Mouse (Mus musculus) pancreas, adult 10 weeks (tissue): ENCODE results near the gene Map3k20. TPM values are rescaled to one million over a fixed set of nuclear protein-coding genes. Genes with fewer than 3 reads are reported as not detected.

Experiments
- polyA plus RNA-seq: library from polyadenylated mRNA; stranded (reverse); fragments of 350-450 nt; fragmentation: Illumina TruSeq; extraction: RNeasy Lipid Tissue Mini Kit (QIAGEN cat#74804); gene quantifications from one replicate; pipeline ENCODE4 v1.2.3, GENCODE M21; 2015; ENCODE audit warnings: low read depth, low replicate concordance; ENCODE audit not compliant: insufficient read depth

The Map3k20 gene
- 4.4 TPM for polyA plus RNA-seq

GRCm38 (mm10) chr2:72285256-72285887 is at the start of gene Map3k20:
Gene Map3k20 (plus strand): TSS chr2:72285637.

DNA sequence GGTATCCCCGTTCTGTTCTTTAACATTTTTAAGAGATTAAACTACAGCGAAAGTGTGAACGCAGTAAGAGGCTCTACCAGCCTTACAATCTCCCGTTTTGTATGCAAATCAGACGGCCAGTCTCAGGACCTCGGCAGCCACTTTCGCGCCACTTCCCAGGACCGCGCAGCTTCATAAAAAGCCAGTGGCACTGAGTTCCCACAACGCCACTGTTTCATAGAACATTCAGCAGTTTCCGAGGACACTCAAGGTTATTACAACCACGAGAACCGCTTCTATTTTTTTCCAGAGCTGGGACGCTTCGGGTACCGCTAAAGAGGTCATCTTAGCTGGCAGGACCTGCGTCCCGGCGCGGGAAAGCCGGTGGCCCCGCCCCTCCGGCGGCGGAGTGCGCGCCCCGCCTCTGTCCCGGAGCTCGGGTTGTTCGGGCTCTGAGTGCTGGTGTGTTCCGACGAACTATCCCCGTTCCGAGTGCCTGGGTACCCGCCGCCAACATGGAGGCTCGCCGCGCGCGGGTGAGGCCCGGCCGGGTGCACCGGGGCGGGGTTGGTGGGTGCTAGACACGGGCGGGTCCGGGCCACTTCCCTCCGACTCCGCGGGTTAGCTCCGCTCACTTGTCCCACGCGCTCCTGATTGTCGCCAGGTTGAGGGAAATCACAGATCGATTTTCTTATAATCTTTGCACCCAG is 190.5 kb downstream of the Map3k20 start, which contains the start of gene Cdca7:
TSS of gene Cdca7 (plus strand) at position 363 of the 689 bp plus-strand sequence.

Other genes with a start within 250 kb of the Map3k20 start
- not detected for gene Cdca7, start 190.5 kb downstream of the Map3k20 start, polyA plus RNA-seq